Mouse (Mus musculus): ENCODE data around the gene Tnpo2. TPM values are rescaled to one million over a fixed set of nuclear protein-coding genes. Genes with fewer than 3 reads are reported as not detected.
A peak's percentile ranks its signal among the peaks of the same experiment; 100 is the strongest.

The Tnpo2 gene
- total and polyA plus RNA-seq, 3 experiments = 26.8 to 28.4 (median 26.8) TPM

DNA sequence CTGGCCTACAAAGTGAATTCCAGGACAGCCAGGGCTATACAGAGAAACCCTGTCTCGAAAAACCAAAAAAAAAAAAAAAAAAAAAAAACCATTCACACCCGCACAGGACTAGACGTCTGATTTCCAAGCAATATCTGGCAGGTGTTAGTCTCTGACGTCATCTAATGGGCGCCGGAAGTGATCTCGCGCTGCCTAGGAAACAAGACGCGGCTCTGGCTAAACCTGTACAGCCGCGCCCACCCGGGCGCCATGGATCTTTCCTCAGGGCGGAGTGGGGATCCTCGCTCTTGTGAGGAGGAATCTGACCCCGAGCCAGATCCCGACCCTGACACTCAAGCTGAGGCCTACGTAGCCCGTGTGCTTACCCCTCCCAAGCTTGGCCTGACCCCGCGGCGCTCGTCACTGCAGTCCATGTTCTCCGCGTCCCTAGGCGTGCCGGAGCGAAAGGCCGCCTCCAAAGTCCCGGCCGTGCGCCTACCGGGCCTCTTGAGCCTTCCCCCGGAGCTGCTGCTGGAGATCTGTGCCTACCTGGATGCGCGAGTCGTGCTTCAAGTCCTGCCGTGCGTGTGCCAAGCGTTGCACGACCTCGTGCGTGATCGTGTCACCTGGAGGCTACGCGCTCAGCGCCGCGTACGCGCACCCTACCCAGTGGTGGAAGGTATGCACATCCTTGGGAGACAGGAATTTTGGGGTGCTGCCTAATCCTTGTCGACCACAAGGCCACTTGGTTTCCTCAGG lies 23.3 kb downstream of the Tnpo2 start, which contains the start of gene Fbxw9:
Fbxw9 (plus strand) TSS at position 177 of the 738 bp plus-strand sequence.
- H3K4me3 ChIP-seq = peak within 1 kb of the TSS; percentile 84
- H3K27ac ChIP-seq = peak within 1 kb of the TSS; percentile 53
- H3K36me3 ChIP-seq (ENCODE audit: control insufficient read depth, insufficient read depth, low read length) = no peaks in the 10 kb centered on the region
- WGBS = under 1% methylated on average over 53 of the region's 53 CpGs
- no peaks in the 10 kb centered on the region; the same call in 1 of the 2 replicates for H3K4me1 ChIP-seq (ENCODE audit: control insufficient read depth, insufficient read depth, low read length)
- no peaks in the 10 kb centered on the region; the same call in 1 of the 2 replicates for H3K79me2 ChIP-seq (replicated peaks; ENCODE audit: control insufficient read depth, insufficient read depth, low read length)
- intact Hi-C loops (cut with DNase I) = loop anchor here (1.0 kb wide), 1 partner anchor 11 kb away; the partner anchor contains the start of gene Dhps
- TF ChIP-seq POLR2A (IDR thresholded peaks at IDR 0.05; ENCODE audit: insufficient read depth, low read depth, low read length) = 0 out of 2 replicates have a peak, but pooled peaks have one; percentile 33
- TF ChIP-seq EP300 (IDR thresholded peaks at IDR 0.05; ENCODE audit: insufficient read depth, low read depth, low read length) = no peak
- no peak for TF ChIP-seq CTCF (IDR thresholded peaks at IDR 0.05)
- H3K9ac ChIP-seq (ENCODE audit: low read depth, low read length) = peak within 1 kb of the TSS; percentile 57
- DNase-seq = peak; percentile 89 to 90
- H3K27me3 ChIP-seq (ENCODE audit: control insufficient read depth, insufficient read depth, low read length) = no peaks in the 10 kb centered on the region

DNA sequence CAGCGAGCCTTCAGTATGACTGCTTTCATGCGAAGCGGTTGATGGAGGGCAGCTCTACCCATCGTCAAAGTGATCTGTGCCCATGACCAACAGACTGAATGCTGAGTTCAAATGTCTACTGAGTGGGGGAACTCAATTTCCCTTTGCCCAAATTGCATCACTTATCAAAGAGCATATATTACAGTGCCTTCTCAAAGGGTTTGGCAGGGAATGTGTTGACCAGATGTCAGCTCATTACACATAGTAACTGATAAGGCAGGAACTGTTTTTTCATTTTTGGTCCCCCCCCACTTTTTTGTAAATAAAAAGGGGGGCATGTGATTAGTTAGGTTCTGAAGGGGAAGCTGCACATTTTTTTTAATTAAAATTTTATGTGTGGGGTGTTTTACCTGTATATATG lies 25.9 kb downstream of the Tnpo2 start:
- H3K79me2 ChIP-seq (replicated peaks; ENCODE audit: control insufficient read depth, insufficient read depth, low read length) = no peaks in the 10 kb centered on the region; the same call in 1 of the 2 replicates
- no peak for TF ChIP-seq POLR2A (IDR thresholded peaks at IDR 0.05; ENCODE audit: insufficient read depth, low read depth, low read length)
- no peak for TF ChIP-seq EP300 (IDR thresholded peaks at IDR 0.05; ENCODE audit: insufficient read depth, low read depth, low read length)
- TF ChIP-seq CTCF (IDR thresholded peaks at IDR 0.05) = no peak
- H3K36me3 ChIP-seq (ENCODE audit: control insufficient read depth, insufficient read depth, low read length) = no peaks in the 10 kb centered on the region
- DNase-seq = no peak
- H3K9ac ChIP-seq (ENCODE audit: low read depth, low read length) = no peak overlapping the region
- H3K4me1 ChIP-seq (ENCODE audit: control insufficient read depth, insufficient read depth, low read length) = no peaks in the 10 kb centered on the region; the same call in 1 of the 2 replicates
- H3K27me3 ChIP-seq (ENCODE audit: control insufficient read depth, insufficient read depth, low read length) = no peaks in the 10 kb centered on the region
- intact Hi-C loops (cut with DNase I) = no loop called here
- 99% methylated on average over 4 of the region's 4 CpGs for WGBS
- no peak overlapping the region for H3K4me3 ChIP-seq
- H3K27ac ChIP-seq = no peak overlapping the region

DNA sequence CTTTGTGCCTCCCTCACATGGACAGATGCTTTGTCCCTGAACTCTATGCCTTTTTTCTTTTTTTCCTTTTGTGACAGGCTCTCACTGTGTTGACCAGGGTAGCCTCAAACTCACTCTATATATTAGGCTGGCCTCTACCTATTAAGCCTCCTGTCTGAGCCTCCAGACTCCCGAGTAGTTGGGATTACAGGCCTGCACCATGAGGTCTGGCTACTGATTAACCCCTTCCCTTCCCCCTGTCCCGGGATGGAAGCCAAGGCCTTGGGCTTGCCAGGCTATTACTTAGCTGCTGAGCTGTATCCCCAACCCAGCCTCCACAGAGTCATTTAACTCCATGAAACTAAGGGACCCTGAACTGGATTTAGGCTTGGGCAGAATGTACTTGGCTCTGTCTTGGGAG lies 28.5 kb downstream of the Tnpo2 start:
- TF ChIP-seq POLR2A (IDR thresholded peaks at IDR 0.05; ENCODE audit: insufficient read depth, low read depth, low read length) (no peak), CTCF (IDR thresholded peaks at IDR 0.05) (no peak), EP300 (IDR thresholded peaks at IDR 0.05; ENCODE audit: insufficient read depth, low read depth, low read length) (no peak)
- no peak for DNase-seq
- H3K79me2 ChIP-seq (replicated peaks; ENCODE audit: control insufficient read depth, insufficient read depth, low read length) = no peaks in the 10 kb centered on the region; the same call in 1 of the 2 replicates
- no peak overlapping the region for H3K27ac ChIP-seq
- H3K36me3 ChIP-seq (ENCODE audit: control insufficient read depth, insufficient read depth, low read length) = no peaks in the 10 kb centered on the region
- H3K4me3 ChIP-seq = no peak overlapping the region
- no peaks in the 10 kb centered on the region; the same call in 1 of the 2 replicates for H3K4me1 ChIP-seq (ENCODE audit: control insufficient read depth, insufficient read depth, low read length)
- intact Hi-C loops (cut with DNase I) = no loop called here
- H3K9ac ChIP-seq (ENCODE audit: low read depth, low read length) = no peak overlapping the region
- 55% methylated on average over 2 of the region's 2 CpGs for WGBS
- no peaks in the 10 kb centered on the region for H3K27me3 ChIP-seq (ENCODE audit: control insufficient read depth, insufficient read depth, low read length)

DNA sequence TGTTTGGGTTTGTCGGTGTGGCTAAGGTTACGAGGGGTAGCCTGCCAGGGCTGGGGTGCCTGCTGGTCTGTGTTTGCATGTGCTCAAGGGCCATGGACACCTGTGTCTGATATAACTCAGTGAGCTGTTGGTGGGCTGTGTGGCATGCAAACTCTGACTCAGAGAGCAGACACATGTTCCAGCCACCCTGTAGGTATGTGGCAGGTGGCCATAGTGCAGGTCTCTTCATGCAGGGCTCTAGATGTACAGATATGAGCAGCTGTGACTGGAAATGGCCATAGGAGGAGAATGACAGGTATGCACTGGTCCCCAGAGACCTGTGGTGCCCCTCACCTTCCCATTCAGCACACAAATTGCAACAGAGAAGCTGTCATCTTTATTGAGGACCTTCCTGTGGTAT lies 30.4 kb downstream of the Tnpo2 start:
- Histone ChIP-seq H3K4me3 (no peak overlapping the region), H3K79me2 (replicated peaks; ENCODE audit: control insufficient read depth, insufficient read depth, low read length) (no peaks in the 10 kb centered on the region), H3K27me3 (ENCODE audit: control insufficient read depth, insufficient read depth, low read length) (no peaks in the 10 kb centered on the region), H3K9ac (ENCODE audit: low read depth, low read length) (no peak overlapping the region), H3K4me1 (ENCODE audit: control insufficient read depth, insufficient read depth, low read length) (peaks cover 2% of the 10 kb centered on the region; the same call in 1 of the 2 replicates), H3K27ac (no peak overlapping the region), H3K36me3 (ENCODE audit: control insufficient read depth, insufficient read depth, low read length) (no peaks in the 10 kb centered on the region)
- intact Hi-C loops (cut with DNase I) = no loop called here
- TF ChIP-seq POLR2A (IDR thresholded peaks at IDR 0.05; ENCODE audit: insufficient read depth, low read depth, low read length) (no peak), EP300 (IDR thresholded peaks at IDR 0.05; ENCODE audit: insufficient read depth, low read depth, low read length) (no peak), CTCF (IDR thresholded peaks at IDR 0.05) (no peak)
- no peak for DNase-seq
- WGBS = 98% methylated on average over 2 of the region's 2 CpGs

DNA sequence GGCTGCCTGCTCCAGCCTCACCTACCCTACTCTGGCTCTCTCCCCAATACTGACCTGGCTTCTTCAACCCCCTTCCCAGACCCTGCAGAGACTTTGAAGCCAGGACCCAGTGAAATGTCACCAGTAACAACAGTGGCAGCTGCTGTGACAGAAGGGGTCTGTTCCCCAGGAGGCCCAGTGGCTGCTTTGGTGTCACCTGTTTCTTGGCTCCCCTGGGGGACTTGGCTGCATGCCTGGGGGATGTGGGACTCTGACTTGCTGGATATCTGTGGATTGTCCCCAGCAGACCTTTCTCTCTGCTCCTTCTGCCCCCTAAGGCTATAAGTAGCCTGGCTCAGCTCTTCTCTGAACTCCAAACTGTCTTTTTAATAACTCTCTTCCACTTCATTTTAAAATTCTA lies 31.3 kb downstream of the Tnpo2 start, which contains the start of gene Gm5741:
Gm5741 (minus strand) TSS at position 1 of the 400 bp plus-strand sequence.
- no peak for TF ChIP-seq POLR2A (IDR thresholded peaks at IDR 0.05; ENCODE audit: insufficient read depth, low read depth, low read length)
- no peak for TF ChIP-seq EP300 (IDR thresholded peaks at IDR 0.05; ENCODE audit: insufficient read depth, low read depth, low read length)
- no peak for TF ChIP-seq CTCF (IDR thresholded peaks at IDR 0.05)
- H3K9ac ChIP-seq (ENCODE audit: low read depth, low read length) = no peak within 1 kb of the TSS
- no peak within 1 kb of the TSS for H3K4me3 ChIP-seq
- peaks cover 5% of the 10 kb centered on the region for H3K4me1 ChIP-seq (ENCODE audit: control insufficient read depth, insufficient read depth, low read length)
- no peak for DNase-seq
- no peaks in the 10 kb centered on the region for H3K27me3 ChIP-seq (ENCODE audit: control insufficient read depth, insufficient read depth, low read length)
- no peaks in the 10 kb centered on the region for H3K36me3 ChIP-seq (ENCODE audit: control insufficient read depth, insufficient read depth, low read length)
- H3K79me2 ChIP-seq (replicated peaks; ENCODE audit: control insufficient read depth, insufficient read depth, low read length) = no peaks in the 10 kb centered on the region
- intact Hi-C loops (cut with DNase I) = no loop called here
- H3K27ac ChIP-seq = no peak within 1 kb of the TSS

DNA sequence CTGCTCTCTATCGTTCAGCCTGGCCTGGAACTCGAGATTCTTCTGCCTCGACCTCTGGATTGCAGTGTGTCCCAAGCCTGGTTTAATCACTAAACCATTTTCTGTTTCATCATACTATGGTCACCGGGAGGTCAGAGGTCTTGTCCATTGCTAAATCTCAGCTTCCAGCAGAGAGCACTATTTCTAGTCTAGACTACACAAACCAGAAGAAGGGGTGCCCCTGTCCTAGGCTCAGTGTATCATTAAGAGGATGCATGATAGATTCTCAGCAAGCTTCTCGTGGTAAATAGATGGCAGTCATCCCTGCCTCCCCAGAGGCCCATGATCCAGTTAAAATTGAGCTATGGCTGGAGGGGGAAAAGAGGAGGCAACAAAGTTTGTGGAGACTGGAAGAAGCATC lies 34.3 kb downstream of the Tnpo2 start:
- peaks cover 5% of the 10 kb centered on the region for H3K4me1 ChIP-seq (ENCODE audit: control insufficient read depth, insufficient read depth, low read length)
- H3K36me3 ChIP-seq (ENCODE audit: control insufficient read depth, insufficient read depth, low read length) = no peaks in the 10 kb centered on the region
- TF ChIP-seq EP300 (IDR thresholded peaks at IDR 0.05; ENCODE audit: insufficient read depth, low read depth, low read length) (no peak), CTCF (IDR thresholded peaks at IDR 0.05) (no peak)
- peak overlapping the region; percentile 97 for H3K27ac ChIP-seq
- DNase-seq = no peak
- no peaks in the 10 kb centered on the region for H3K79me2 ChIP-seq (replicated peaks; ENCODE audit: control insufficient read depth, insufficient read depth, low read length)
- intact Hi-C loops (cut with DNase I) = loop anchor here (1.0 to 10.0 kb wide), 4 partner anchors 11 to 484 kb away; partner anchors contain the start of genes 4921524J17Rik, Dnaja2, Fbxw9 and Tnpo2
- H3K27me3 ChIP-seq (ENCODE audit: control insufficient read depth, insufficient read depth, low read length) = no peaks in the 10 kb centered on the region
- 82% methylated on average over 5 of the region's 5 CpGs for WGBS
- no peak overlapping the region; the same call in 1 of the 2 replicates for H3K4me3 ChIP-seq
- no peak overlapping the region for H3K9ac ChIP-seq (ENCODE audit: low read depth, low read length)

All from heart, adult 2 months (tissue).